Mouse (Mus musculus) liver, postnatal 0 days (tissue): ENCODE measurements around the gene Memo1. TPM values are rescaled to one million over a fixed set of nuclear protein-coding genes. Genes with fewer than 3 reads are reported as not detected.
"Not testable (repeated sequence)": the region's sequence is repeated elsewhere in the genome, so short reads cannot be mapped to it uniquely, and the experiment has no call there.

Source experiments
- ATAC-seq: fragments of 200-750 bp; cut with Nextera tagmentation; 2 replicates; pipeline ENCODE4 v1.8.0; 2017; ENCODE audit warnings: mild to moderate bottlenecking, moderate library complexity
- DNase-seq: peaks from one replicate; pipeline ENCODE4 v3.0.0-alpha.2; 2016
- H3K27ac ChIP-seq: fragments of 300-500 bp; sonication (generic); 2 replicates; pipeline ENCODE4 v1.5.1; 2014; ENCODE audit warnings: antibody characterized with exemption, moderate library complexity, mild to moderate bottlenecking, low read depth
- H3K27me3 ChIP-seq: fragments of 300-500 bp; sonication (generic); 2 replicates; pipeline ENCODE4 v1.6.1; 2014; ENCODE audit warnings: low read length, control low read depth, mixed read lengths; ENCODE audit not compliant: insufficient read depth
- H3K36me3 ChIP-seq: fragments of 300-500 bp; sonication (generic); replicated peaks from 2 replicates; pipeline ENCODE4 v1.6.1; 2014; ENCODE audit warnings: mild to moderate bottlenecking, control low read depth, low read length, moderate library complexity, mixed read lengths; ENCODE audit not compliant: insufficient read depth
- H3K4me1 ChIP-seq: fragments of 300-500 bp; sonication (generic); 2 replicates; pipeline ENCODE4 v1.6.1; 2014; ENCODE audit warnings: antibody characterized with exemption, mild to moderate bottlenecking, control low read depth; ENCODE audit not compliant: insufficient read depth
- H3K4me2 ChIP-seq: fragments of 300-500 bp; sonication (generic); 2 replicates; pipeline ENCODE4 v1.6.1; 2014; ENCODE audit warnings: low read depth, mild to moderate bottlenecking, low read length, moderate library complexity, mixed read lengths
- H3K4me3 ChIP-seq: fragments of 300-500 bp; sonication (generic); 2 replicates; pipeline ENCODE4 v1.5.1; 2014; ENCODE audit warnings: low read depth, low read length
- H3K9ac ChIP-seq: fragments of 300-500 bp; sonication (generic); replicated peaks from 2 replicates; pipeline ENCODE4 v1.6.1; 2014; ENCODE audit warnings: mild to moderate bottlenecking, moderate library complexity
- H3K9me3 ChIP-seq: fragments of 300-500 bp; sonication (generic); 2 replicates; pipeline ENCODE4 v1.6.1; 2016; ENCODE audit warnings: mild to moderate bottlenecking, control low read depth, low read length, mixed read lengths
- CTCF ChIP-seq: sonication (generic); IDR thresholded peaks from 2 replicates; pipeline ENCODE4 v1.5.1; 2016; ENCODE audit warnings: antibody characterized with exemption, low read depth
- EP300 ChIP-seq: IDR thresholded peaks from 2 replicates; pipeline ENCODE4 v1.6.1; 2016; ENCODE audit warnings: antibody characterized with exemption, low read depth, mild to moderate bottlenecking
- WGBS: fragments of 180-500 bp; shearing (Covaris S2); extraction: QIAGEN DNeasy Blood & Tissue Kit; methylation state at CpG from one replicate; pipeline ENCODE4 v1.1.7; 2014; ENCODE audit not compliant: insufficient replicate concordance; 5-methylcytosine and 5-hydroxymethylcytosine counted together
- polyA plus RNA-seq: library from polyadenylated mRNA; unstranded; fragments of >200 nt; fragmentation: Nextera tagmentation; extraction: Ambion mirVana; gene quantifications from 2 replicates; pipeline ENCODE4 v1.2.1, GENCODE M21; 2015

Memo1 gene
- polyA plus RNA-seq, 1 experiment from 2014 or later = 67.9 TPM

- WGBS = 38% methylated on average over 2 of the region's 2 CpGs
- DNase-seq = peak; percentile 83
- ATAC-seq = peak; percentile 69; the same call in 1 of the 2 replicates
These were observed 32.8 kb upstream of the Memo1 start for GRCm38 (mm10) chr17:74328146-74328545.

GRCm38 (mm10) chr17:74327195-74327594 lies 31.9 kb upstream of the Memo1 start:
- H3K4me1 ChIP-seq, H3K9ac ChIP-seq, H3K27me3 ChIP-seq, ATAC-seq, DNase-seq, H3K27ac ChIP-seq, H3K36me3 ChIP-seq, H3K9me3 ChIP-seq, H3K4me2 ChIP-seq, H3K4me3 ChIP-seq: not testable (repeated sequence)
- 82% methylated on average over 7 of the region's 7 CpGs for WGBS

More at GRCm38 (mm10) chr17:74328146-74328545, 32.8 kb upstream of the Memo1 start:
- not testable (repeated sequence) for H3K27me3 ChIP-seq, H3K4me3 ChIP-seq, H3K4me1 ChIP-seq, H3K27ac ChIP-seq, H3K4me2 ChIP-seq, H3K9me3 ChIP-seq, H3K9ac ChIP-seq, H3K36me3 ChIP-seq
- peak; percentile 85 for TF ChIP-seq CTCF

GRCm38 (mm10) chr17:74323844-74324243 lies 28.5 kb upstream of the Memo1 start, which contains the start of gene Dpy30:
TSS of gene Dpy30 (minus strand) at chr17:74323944.
- H3K4me1 ChIP-seq = no peaks in the 10 kb centered on the region
- H3K36me3 ChIP-seq = no peaks in the 10 kb centered on the region
- no peak for TF ChIP-seq EP300
- TF ChIP-seq CTCF = no peak
- H3K27me3 ChIP-seq = no peaks in the 10 kb centered on the region
- ATAC-seq = no peak
- WGBS = 74% methylated on average over 2 of the region's 2 CpGs
- no peak within 1 kb of the TSS for H3K9ac ChIP-seq
- no peak within 1 kb of the TSS for H3K4me2 ChIP-seq
- no peak within 1 kb of the TSS for H3K4me3 ChIP-seq
- H3K27ac ChIP-seq = no peak within 1 kb of the TSS
- DNase-seq = no peak
- no peaks in the 10 kb centered on the region for H3K9me3 ChIP-seq

- H3K9me3 ChIP-seq = no peaks in the 10 kb centered on the region
- H3K27ac ChIP-seq = no peak overlapping the region
- H3K4me2 ChIP-seq = no peak overlapping the region
- no peak overlapping the region for H3K4me3 ChIP-seq
- no peaks in the 10 kb centered on the region for H3K4me1 ChIP-seq
- ATAC-seq (peak; percentile 49; the same call in 1 of the 2 replicates), DNase-seq (no peak)
- TF ChIP-seq CTCF (peak; percentile 37), EP300 (no peak)
- no peaks in the 10 kb centered on the region for H3K36me3 ChIP-seq
- H3K9ac ChIP-seq = no peak overlapping the region
- no peaks in the 10 kb centered on the region for H3K27me3 ChIP-seq
- 43% methylated on average over 5 of the region's 5 CpGs for WGBS
These were observed 27.2 kb upstream of the Memo1 start for GRCm38 (mm10) chr17:74322400-74323054.

- ATAC-seq = no peak
- TF ChIP-seq EP300 (no peak), CTCF (peak; percentile 32)
- Histone ChIP-seq H3K9ac (no peak overlapping the region), H3K4me1 (peaks cover 10% of the 10 kb centered on the region), H3K4me3 (no peak overlapping the region), H3K9me3 (no peaks in the 10 kb centered on the region), H3K4me2 (no peak overlapping the region), H3K36me3 (0 out of 2 replicates have a peak, but pooled peaks cover 2% of the 10 kb centered on the region), H3K27ac (no peak overlapping the region), H3K27me3 (no peaks in the 10 kb centered on the region)
- 90% methylated on average over 6 of the region's 6 CpGs for WGBS
- DNase-seq = no peak
These were observed 23.4 kb upstream of the Memo1 start for GRCm38 (mm10) chr17:74318721-74319120.

GRCm38 (mm10) chr17:74316309-74316863 lies 21.1 kb upstream of the Memo1 start:
- Histone ChIP-seq H3K9me3 (no peaks in the 10 kb centered on the region), H3K4me2 (peak overlapping the region; percentile 75), H3K9ac (peak overlapping the region; percentile 87), H3K36me3 (peaks cover 9% of the 10 kb centered on the region; the same call in 1 of the 2 replicates), H3K27ac (peak overlapping the region; percentile 94), H3K27me3 (no peaks in the 10 kb centered on the region), H3K4me3 (peak overlapping the region; percentile 87), H3K4me1 (peaks cover 10% of the 10 kb centered on the region)
- 3% methylated on average over 44 of the region's 48 CpGs for WGBS
- DNase-seq (peak; percentile 91), ATAC-seq (peak; percentile 97)
- TF ChIP-seq EP300 (peak; percentile 38; the same call in 1 of the 2 replicates), CTCF (peak; percentile 36; the same call in 1 of the 2 replicates)
